Mouse (Mus musculus) CH12.LX (cell line): ENCODE measurements at regions not wholly inside any gene's neighbourhood (a gene's known extent, or its start where the extent isn't known, plus 50 kb on each side); places are given as distances from the start of the nearest gene placed in this dataset.
A peak's percentile ranks its signal among the peaks of the same experiment; 100 is the strongest.

Experiments
- DNase-seq: peaks from one replicate; pipeline ENCODE4 v3.0.0-alpha.2; 2013; ENCODE audit errors: extremely low read depth
- H3K27ac ChIP-seq: 2 replicates; pipeline ENCODE4 v1.5.1; 2012; ENCODE audit warnings: low read depth, mild to moderate bottlenecking, control low read depth, moderate library complexity; ENCODE audit not compliant: insufficient read depth
- H3K27me3 ChIP-seq: replicated peaks from 2 replicates; pipeline ENCODE3; 2012; ENCODE audit warnings: inconsistent platforms
- H3K36me3 ChIP-seq, 2 experiments: replicated peaks in 1 of 2; 2 replicates each; pipeline versions ENCODE3 to v1.6.1; 2012; ENCODE audit warnings: inconsistent platforms in 1 of 2, low read length in 1 of 2, mild to moderate bottlenecking in 1 of 2, mixed read lengths in 1 of 2, moderate library complexity in 1 of 2; ENCODE audit not compliant: control insufficient read depth in 1 of 2, insufficient read depth in 1 of 2
- H3K4me1 ChIP-seq, 2 experiments: 2 replicates each; pipeline ENCODE4 v1.6.1; 2012; ENCODE audit warnings: inconsistent platforms in 1 of 2, moderate library complexity in 1 of 2; ENCODE audit not compliant: insufficient read depth in 2 of 2, control insufficient read depth in 1 of 2
- H3K4me2 ChIP-seq: 2 replicates; pipeline ENCODE4 v1.6.1; 2012; ENCODE audit warnings: low read depth, mild to moderate bottlenecking, control low read depth; ENCODE audit not compliant: poor library complexity, insufficient read depth, severe bottlenecking
- H3K4me3 ChIP-seq, 3 experiments: fragments of 150-350 bp in 1 of 3; sonication (generic) in 1 of 3; replicated peaks in 1 of 3; 2 replicates each; pipeline versions ENCODE3 to v1.5.1; 2011 to 2012; ENCODE audit warnings: low read depth in 2 of 3, low read length in 2 of 3, mild to moderate bottlenecking in 2 of 3, moderate library complexity in 2 of 3, control low read depth in 1 of 3, improper control_type of control experiment in 1 of 3, inconsistent platforms in 1 of 3, mixed read lengths in 1 of 3; ENCODE audit not compliant: poor library complexity in 1 of 3
- H3K79me2 ChIP-seq: replicated peaks from 2 replicates; pipeline ENCODE4 v1.6.1; 2012; ENCODE audit warnings: mild to moderate bottlenecking, moderate library complexity; ENCODE audit not compliant: control insufficient read depth, poor library complexity, insufficient read depth, severe bottlenecking; ENCODE audit errors: extremely low read depth
- H3K9ac ChIP-seq: 2 replicates; pipeline ENCODE4 v1.6.1; 2012; ENCODE audit warnings: low read depth, mild to moderate bottlenecking, control low read depth, moderate library complexity; ENCODE audit not compliant: insufficient read depth
- H3K9me3 ChIP-seq: replicated peaks from 2 replicates; pipeline ENCODE3; 2012; ENCODE audit warnings: low read length, inconsistent platforms, mixed read lengths
- BHLHE40 ChIP-seq: IDR thresholded peaks from 2 replicates; pipeline ENCODE4 v1.6.1; 2011; ENCODE audit warnings: mild to moderate bottlenecking, low read depth, low read length, improper control_type of control experiment
- CTCF ChIP-seq, 2 experiments: IDR thresholded peaks in 1 of 2; conservative IDR thresholded peaks in 1 of 2; 2 replicates each; pipeline ENCODE4 v1.5.1; 2011 to 2012; ENCODE audit warnings: low read depth in 2 of 2, low read length in 2 of 2, improper control_type of control experiment in 1 of 2, inconsistent platforms in 1 of 2, mild to moderate bottlenecking in 1 of 2, moderate library complexity in 1 of 2
- ETS1 ChIP-seq: conservative IDR thresholded peaks from 2 replicates; pipeline ENCODE4 v1.6.1; 2012; ENCODE audit warnings: low read depth, mild to moderate bottlenecking, inconsistent platforms, low read length, improper control_type of control experiment, moderate library complexity
- HCFC1 ChIP-seq: IDR thresholded peaks from 2 replicates; pipeline ENCODE4 v1.6.1; 2012; ENCODE audit warnings: low read depth, mild to moderate bottlenecking, inconsistent platforms, low read length, improper control_type of control experiment
- IRF4 ChIP-seq: IDR thresholded peaks from 2 replicates; pipeline ENCODE4 v1.6.1; 2014; ENCODE audit warnings: low read depth, mild to moderate bottlenecking, inconsistent platforms, low read length, improper control_type of control experiment
- KAT2A ChIP-seq: IDR thresholded peaks from 2 replicates; pipeline ENCODE4 v1.6.1; 2012; ENCODE audit warnings: low read length, improper control_type of control experiment, inconsistent platforms; ENCODE audit not compliant: insufficient replicate concordance
- MAFK ChIP-seq: IDR thresholded peaks from 2 replicates; pipeline ENCODE4 v1.6.1; 2011; ENCODE audit warnings: low read length, improper control_type of control experiment; ENCODE audit not compliant: insufficient replicate concordance
- MAX ChIP-seq: IDR thresholded peaks from 2 replicates; pipeline ENCODE4 v1.6.1; 2011; ENCODE audit warnings: low read length, improper control_type of control experiment
- MAZ ChIP-seq: IDR thresholded peaks from 2 replicates; pipeline ENCODE4 v1.6.1; 2012; ENCODE audit warnings: low read depth, mild to moderate bottlenecking, inconsistent platforms, low read length, improper control_type of control experiment, moderate library complexity
- MYC ChIP-seq: IDR thresholded peaks from 2 replicates; pipeline ENCODE4 v1.6.1; 2011; ENCODE audit warnings: low read depth, mild to moderate bottlenecking, improper control_type of control experiment, low read length
- NELFE ChIP-seq: IDR thresholded peaks from 2 replicates; pipeline ENCODE4 v1.6.1; 2011; ENCODE audit warnings: low read depth, low read length, improper control_type of control experiment
- PAX5 ChIP-seq: IDR thresholded peaks from 2 replicates; pipeline ENCODE4 v1.6.1; 2012; ENCODE audit warnings: low read length, inconsistent platforms, mixed read lengths
- RAD21 ChIP-seq: IDR thresholded peaks from 2 replicates; pipeline ENCODE4 v1.6.1; 2011; ENCODE audit warnings: low read depth, mild to moderate bottlenecking, low read length, improper control_type of control experiment, moderate library complexity
- RCOR1 ChIP-seq: conservative IDR thresholded peaks from 2 replicates; pipeline ENCODE4 v1.6.1; 2012; ENCODE audit warnings: low read depth, mild to moderate bottlenecking, inconsistent platforms, low read length, improper control_type of control experiment
- SMC3 ChIP-seq: IDR thresholded peaks from 2 replicates; pipeline ENCODE4 v1.6.1; 2011; ENCODE audit warnings: low read depth, low read length, improper control_type of control experiment
- USF1 ChIP-seq: IDR thresholded peaks from 2 replicates; pipeline ENCODE4 v1.6.1; 2014; ENCODE audit warnings: low read depth, mild to moderate bottlenecking, inconsistent platforms, low read length, improper control_type of control experiment
- ZC3H11A ChIP-seq: IDR thresholded peaks from 2 replicates; pipeline ENCODE4 v1.6.1; 2012; ENCODE audit warnings: low read depth, mild to moderate bottlenecking, inconsistent platforms, low read length, improper control_type of control experiment
- ZKSCAN1 ChIP-seq: IDR thresholded peaks from 2 replicates; pipeline ENCODE4 v1.6.1; 2012; ENCODE audit warnings: low read depth, inconsistent platforms, low read length, improper control_type of control experiment, borderline replicate concordance
- ZMIZ1 ChIP-seq: IDR thresholded peaks from 2 replicates; pipeline ENCODE4 v1.6.1; 2012; ENCODE audit warnings: low read depth, mild to moderate bottlenecking, inconsistent platforms, low read length, improper control_type of control experiment
- ZNF384 ChIP-seq: IDR thresholded peaks from 2 replicates; pipeline ENCODE4 v1.6.1; 2012; ENCODE audit warnings: low read depth, low read length, improper control_type of control experiment, inconsistent platforms
- dilution Hi-C: fragments of 300-500 bp; cut with MboI; formaldehyde crosslinking; loops from 2 replicates; pipeline ENCODE4 v1.14.3; 2020; ENCODE audit warnings: low sequenced_read_pairs; ENCODE audit not compliant: extremely low pct_unique_long_range_greater_than_20kb, extremely low pct_ligation_motif_present
- in situ Hi-C: fragments of 300-500 bp; cut with MboI; formaldehyde crosslinking; loops from 3 replicates; pipeline ENCODE4 v1.14.3; 2019; ENCODE audit warnings: low sequenced_read_pairs, low pct_ligation_motif_present, low pct_unique_long_range_greater_than_20kb, mixed read lengths

- Histone ChIP-seq H3K27me3 (peaks cover 94% of the 10 kb centered on the region), H3K36me3 (no peaks in the 10 kb centered on the region), H3K79me2 (no peaks in the 10 kb centered on the region), H3K27ac (no peak overlapping the region), H3K4me1 (peaks cover 0 to 6% of the 10 kb centered on the region in 2 experiments; a peak in 1 of 4 replicates), H3K9me3 (no peaks in the 10 kb centered on the region), H3K9ac (no peak overlapping the region), H3K4me2 (no peak overlapping the region), H3K4me3 (no peak overlapping the region)
- DNase-seq, result peak; percentile 45
- in situ Hi-C loops, result no loop called here
- TF ChIP-seq HCFC1 (no peak), RAD21 (no peak), ETS1 (no peak), KAT2A (no peak), BHLHE40 (peak; percentile 51), MYC (no peak), IRF4 (peak; percentile 41; the same call in 1 of the 2 replicates), CTCF (conservative IDR thresholded peaks at IDR 0.05 in 1 of 2, IDR thresholded peaks at IDR 0.05 in 1 of 2; ENCODE audit: low read depth in 2 of 2, low read length in 2 of 2) (no peak), MAZ (no peak), MAFK (peak; percentile 75)
- dilution Hi-C loops, result no loop called here
Observed at GRCm38 (mm10) chr1:190340715-190341114, 170.2 kb upstream of the Prox1 start.

GRCm38 (mm10) chr1:190334471-190334870 lies 164.0 kb upstream of the Prox1 start:
- no peak overlapping the region for H3K9ac ChIP-seq
- TF ChIP-seq PAX5 (no peak), ZKSCAN1 (no peak), MAX (no peak), NELFE (no peak), RCOR1 (no peak), SMC3 (no peak), ZNF384 (no peak), ZC3H11A (no peak), ZMIZ1 (no peak), USF1 (no peak)
- DNase-seq, result no peak
- H3K4me2 ChIP-seq, result no peak overlapping the region
- H3K27me3 ChIP-seq, result peaks cover 90% of the 10 kb centered on the region
- H3K27ac ChIP-seq, result no peak overlapping the region
- in situ Hi-C loops, result no loop called here
- no peaks in the 10 kb centered on the region for H3K36me3 ChIP-seq
- no peaks in the 10 kb centered on the region for H3K79me2 ChIP-seq
- dilution Hi-C loops, result no loop called here
- H3K4me1 ChIP-seq, result no peaks in the 10 kb centered on the region
- no peak overlapping the region for H3K4me3 ChIP-seq
- no peaks in the 10 kb centered on the region for H3K9me3 ChIP-seq
